Mouse (Mus musculus) stomach, embryonic 14.5 days (tissue): ENCODE measurements around the gene Ntng1. TPM values are rescaled to one million over a fixed set of nuclear protein-coding genes. Genes with fewer than 3 reads are reported as not detected.

Experiments used
- ATAC-seq: fragments of 200-750 bp; cut with Nextera tagmentation; 2 replicates; pipeline ENCODE4 v1.8.0; 2017; ENCODE audit warnings: low read depth, moderate TSS enrichment; ENCODE audit not compliant: insufficient number of reproducible peaks, insufficient read depth, low FRiP score
- H3K27ac ChIP-seq: fragments of 300-500 bp; sonication (generic); 2 replicates; pipeline ENCODE4 v1.5.1; 2014; ENCODE audit warnings: mild to moderate bottlenecking, low read length, moderate library complexity, mixed read lengths
- H3K27me3 ChIP-seq: fragments of 300-500 bp; sonication (generic); 2 replicates; pipeline ENCODE4 v1.6.1; 2014; ENCODE audit warnings: low read length, control low read depth, mixed read lengths; ENCODE audit not compliant: control insufficient read depth, insufficient read depth
- H3K36me3 ChIP-seq: fragments of 300-500 bp; sonication (generic); 2 replicates; pipeline ENCODE4 v1.6.1; 2014; ENCODE audit warnings: mild to moderate bottlenecking, control low read depth, low read length, moderate library complexity, mixed read lengths; ENCODE audit not compliant: control insufficient read depth, insufficient read depth
- H3K4me1 ChIP-seq: fragments of 300-500 bp; sonication (generic); 2 replicates; pipeline ENCODE4 v1.6.1; 2014; ENCODE audit warnings: low read length, control low read depth, mixed read lengths; ENCODE audit not compliant: control insufficient read depth, insufficient read depth
- H3K4me2 ChIP-seq: fragments of 300-500 bp; sonication (generic); replicated peaks from 2 replicates; pipeline ENCODE4 v1.6.1; 2014; ENCODE audit warnings: low read depth, low read length, control low read depth
- H3K4me3 ChIP-seq: fragments of 300-500 bp; sonication (generic); 2 replicates; pipeline ENCODE4 v1.5.1; 2014; ENCODE audit warnings: low read depth, low read length, control low read depth
- H3K9ac ChIP-seq: fragments of 300-500 bp; sonication (generic); replicated peaks from 2 replicates; pipeline ENCODE4 v1.6.1; 2014; ENCODE audit warnings: low read depth, mild to moderate bottlenecking, control low read depth, low read length, moderate library complexity, mixed read lengths
- H3K9me3 ChIP-seq: fragments of 300-500 bp; sonication (generic); 2 replicates; pipeline ENCODE4 v1.6.1; 2016; ENCODE audit warnings: low read depth, low read length, control low read depth; ENCODE audit not compliant: control insufficient read depth
- WGBS: fragments of 180-500 bp; shearing (Covaris S2); extraction: QIAGEN DNeasy Blood & Tissue Kit; methylation state at CpG from one replicate; pipeline ENCODE4 v1.1.7; 2014; 5-methylcytosine and 5-hydroxymethylcytosine counted together
- polyA plus RNA-seq: library from polyadenylated mRNA; unstranded; fragments of >200 nt; fragmentation: Nextera tagmentation; extraction: Ambion mirVana; gene quantifications from 2 replicates; pipeline ENCODE4 v1.2.1, GENCODE M21; 2014

Ntng1 gene
- polyA plus RNA-seq, 1 experiment from 2014 or later = 9.6 TPM

GRCm38 (mm10) chr3:109923788-109924187 is 220.0 kb downstream of the Ntng1 start:
- Histone ChIP-seq H3K4me1 (no peaks in the 10 kb centered on the region), H3K4me2 (no peak overlapping the region), H3K9ac (no peak overlapping the region), H3K9me3 (no peaks in the 10 kb centered on the region), H3K36me3 (no peaks in the 10 kb centered on the region), H3K27me3 (no peaks in the 10 kb centered on the region), H3K27ac (no peak overlapping the region), H3K4me3 (no peak overlapping the region)
- 68% methylated on average over 4 of the region's 4 CpGs for WGBS
- ATAC-seq = no peak

- Histone ChIP-seq H3K9me3 (no peaks in the 10 kb centered on the region), H3K4me1 (no peaks in the 10 kb centered on the region), H3K27me3 (no peaks in the 10 kb centered on the region), H3K27ac (no peak overlapping the region), H3K4me3 (no peak overlapping the region), H3K36me3 (no peaks in the 10 kb centered on the region), H3K4me2 (no peak overlapping the region), H3K9ac (no peak overlapping the region)
- WGBS = 51% methylated on average over 3 of the region's 3 CpGs
- no peak for ATAC-seq
Observed at GRCm38 (mm10) chr3:109918996-109919395, 224.8 kb downstream of the Ntng1 start.

GRCm38 (mm10) chr3:109917926-109918694 is 225.7 kb downstream of the Ntng1 start:
- no peaks in the 10 kb centered on the region for H3K4me1 ChIP-seq
- H3K4me2 ChIP-seq = no peak overlapping the region
- ATAC-seq = no peak
- H3K27ac ChIP-seq = no peak overlapping the region
- no peak overlapping the region for H3K4me3 ChIP-seq
- H3K9ac ChIP-seq = no peak overlapping the region
- 66% methylated on average over 8 of the region's 8 CpGs for WGBS
- no peaks in the 10 kb centered on the region for H3K27me3 ChIP-seq
- no peaks in the 10 kb centered on the region for H3K9me3 ChIP-seq
- no peaks in the 10 kb centered on the region for H3K36me3 ChIP-seq

- H3K4me2 ChIP-seq = no peak overlapping the region
- WGBS = 69% methylated on average over 4 of the region's 4 CpGs
- H3K27me3 ChIP-seq = no peaks in the 10 kb centered on the region
- H3K9ac ChIP-seq = no peak overlapping the region
- H3K36me3 ChIP-seq = no peaks in the 10 kb centered on the region
- H3K4me3 ChIP-seq = no peak overlapping the region
- H3K27ac ChIP-seq = no peak overlapping the region
- H3K9me3 ChIP-seq = no peaks in the 10 kb centered on the region
- H3K4me1 ChIP-seq = no peaks in the 10 kb centered on the region
- ATAC-seq = no peak
Observed at GRCm38 (mm10) chr3:109917077-109917476, 226.7 kb downstream of the Ntng1 start.

DNA sequence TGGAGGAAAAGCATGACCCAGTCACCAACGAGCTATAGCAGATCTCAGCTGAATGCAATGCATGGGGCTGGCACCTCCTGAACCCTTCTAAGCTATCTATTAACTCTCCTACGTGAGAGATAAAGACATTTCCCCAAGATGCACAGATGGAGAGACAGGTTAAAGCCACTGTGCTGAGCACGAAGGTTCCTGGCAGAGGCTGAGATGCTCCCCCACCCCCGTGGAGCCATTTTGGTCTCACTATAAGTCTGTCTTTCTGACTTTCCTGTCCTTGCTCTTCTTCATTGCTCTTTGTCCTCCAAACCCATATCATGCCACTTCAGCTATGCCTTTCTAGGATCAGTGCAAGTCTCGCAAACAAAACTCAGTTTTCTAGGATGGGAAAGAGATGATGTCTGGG is 229.6 kb downstream of the Ntng1 start:
- Histone ChIP-seq H3K4me2 (no peak overlapping the region), H3K36me3 (no peaks in the 10 kb centered on the region), H3K9ac (no peak overlapping the region), H3K27me3 (no peaks in the 10 kb centered on the region), H3K4me1 (no peaks in the 10 kb centered on the region), H3K4me3 (no peak overlapping the region), H3K27ac (no peak overlapping the region), H3K9me3 (no peaks in the 10 kb centered on the region)
- ATAC-seq = no peak
- 77% methylated on average over 5 of the region's 5 CpGs for WGBS

DNA sequence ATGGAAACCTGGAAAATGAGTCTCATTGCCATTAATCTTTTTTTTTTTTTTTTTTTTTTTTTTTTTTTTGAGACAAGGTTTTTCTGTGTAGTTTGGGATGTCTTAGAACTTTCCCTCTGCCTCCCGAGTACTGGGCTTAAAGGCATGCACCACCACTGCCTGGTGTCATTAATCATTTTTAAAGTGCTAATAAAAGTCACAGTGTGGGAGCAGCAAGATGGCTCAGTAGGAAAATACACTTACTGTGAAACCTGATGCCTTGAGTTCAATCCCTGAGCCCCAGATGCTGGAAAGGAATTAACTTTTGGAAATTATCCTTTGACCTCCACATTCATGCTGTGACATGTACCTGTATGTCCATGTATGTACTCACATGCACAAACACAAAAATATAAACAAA is 253.2 kb downstream of the Ntng1 start:
- no peaks in the 10 kb centered on the region for H3K27me3 ChIP-seq
- no peak overlapping the region for H3K4me3 ChIP-seq
- WGBS = 14% methylated on average over 1 of the region's 1 CpGs
- no peak overlapping the region for H3K4me2 ChIP-seq
- no peaks in the 10 kb centered on the region for H3K36me3 ChIP-seq
- ATAC-seq = no peak
- H3K27ac ChIP-seq = no peak overlapping the region
- no peak overlapping the region for H3K9ac ChIP-seq
- no peaks in the 10 kb centered on the region for H3K9me3 ChIP-seq
- H3K4me1 ChIP-seq = no peaks in the 10 kb centered on the region

- no peaks in the 10 kb centered on the region for H3K27me3 ChIP-seq
- H3K4me1 ChIP-seq = no peaks in the 10 kb centered on the region
- H3K27ac ChIP-seq = no peak overlapping the region
- ATAC-seq = no peak
- no peaks in the 10 kb centered on the region for H3K36me3 ChIP-seq
- H3K9ac ChIP-seq = no peak overlapping the region
- 47% methylated on average over 4 of the region's 4 CpGs for WGBS
- no peak overlapping the region for H3K4me2 ChIP-seq
- H3K4me3 ChIP-seq = no peak overlapping the region
- no peaks in the 10 kb centered on the region for H3K9me3 ChIP-seq
Observed at GRCm38 (mm10) chr3:109885672-109886071, 258.1 kb downstream of the Ntng1 start.

DNA sequence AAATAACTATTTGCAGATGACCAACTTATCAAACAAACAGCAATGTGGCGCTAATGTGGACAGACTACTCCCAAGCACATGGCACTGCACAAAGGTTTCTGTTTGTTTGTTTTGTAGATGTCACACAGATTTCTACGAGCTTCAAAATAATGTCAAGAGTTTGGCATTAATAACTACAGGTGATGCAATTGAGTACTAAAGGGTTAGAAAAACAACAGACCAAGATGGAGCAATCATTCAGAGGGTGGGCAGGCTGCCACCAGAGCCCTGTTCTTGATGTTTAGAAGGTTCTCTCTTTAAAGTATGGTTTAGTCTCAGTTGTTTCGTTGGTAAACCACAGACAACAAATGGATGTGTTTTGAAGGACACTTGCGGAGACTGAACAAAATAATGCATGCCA is 264.8 kb downstream of the Ntng1 start:
- no peaks in the 10 kb centered on the region for H3K27me3 ChIP-seq
- H3K9ac ChIP-seq = no peak overlapping the region
- H3K4me2 ChIP-seq = no peak overlapping the region
- no peaks in the 10 kb centered on the region for H3K36me3 ChIP-seq
- no peaks in the 10 kb centered on the region for H3K4me1 ChIP-seq
- no peak overlapping the region for H3K4me3 ChIP-seq
- H3K27ac ChIP-seq = no peak overlapping the region
- 75% methylated on average over 4 of the region's 4 CpGs for WGBS
- ATAC-seq = no peak
- no peaks in the 10 kb centered on the region for H3K9me3 ChIP-seq

GRCm38 (mm10) chr3:109871986-109872385 is 271.8 kb downstream of the Ntng1 start:
- no peak for ATAC-seq
- H3K4me2 ChIP-seq = no peak overlapping the region
- no peak overlapping the region for H3K4me3 ChIP-seq
- H3K9ac ChIP-seq = no peak overlapping the region
- no peaks in the 10 kb centered on the region for H3K4me1 ChIP-seq
- no peaks in the 10 kb centered on the region for H3K36me3 ChIP-seq
- no peaks in the 10 kb centered on the region for H3K27me3 ChIP-seq
- H3K27ac ChIP-seq = no peak overlapping the region
- WGBS = 84% methylated on average over 17 of the region's 17 CpGs
- no peaks in the 10 kb centered on the region for H3K9me3 ChIP-seq
